Mouse (Mus musculus): Measurements from ENCODE around the gene Adam1b. TPM values are rescaled to one million over a fixed set of nuclear protein-coding genes. Genes with fewer than 3 reads are reported as not detected.

Gene Adam1b
- total and polyA plus RNA-seq, 2 experiments from 2014 or later, result 0.14 TPM; not detected in 1

- Histone ChIP-seq H3K4me1 (ENCODE audit: control insufficient read depth, insufficient read depth) (no peaks in the 10 kb centered on the region), H3K4me2 (ENCODE audit: low read depth, low read length) (no peak overlapping the region), H3K9ac (replicated peaks; ENCODE audit: low read depth, low read length) (no peak overlapping the region), H3K4me3 (ENCODE audit: low read depth, low read length) (no peak overlapping the region), H3K27ac (ENCODE audit: low read depth) (no peak overlapping the region), H3K36me3 (replicated peaks; ENCODE audit: control insufficient read depth, insufficient read depth, low read length) (no peaks in the 10 kb centered on the region), H3K9me3 (replicated peaks; ENCODE audit: control insufficient read depth, low read length) (no peaks in the 10 kb centered on the region), H3K27me3 (ENCODE audit: control insufficient read depth, insufficient read depth, low read length) (no peaks in the 10 kb centered on the region)
- TF ChIP-seq CTCF (IDR thresholded peaks at IDR 0.05; ENCODE audit: low read depth) (no peak), EP300 (IDR thresholded peaks at IDR 0.05; ENCODE audit: low read depth) (no peak)
- 53% methylated on average over 7 of the region's 7 CpGs for whole genome bisulfite sequencing
- DNase-seq (ENCODE audit: low spot score) (no peak), ATAC-seq (ENCODE audit: insufficient read depth, low read depth) (no peak)
Measured at GRCm38 (mm10) chr5:121500719-121501118, 2.5 kb downstream of the Adam1b start.

GRCm38 (mm10) chr5:121493305-121493704 lies 9.9 kb downstream of the Adam1b start:
- no peak for ATAC-seq (ENCODE audit: insufficient read depth, low read depth)
- Histone ChIP-seq H3K9me3 (replicated peaks; ENCODE audit: control insufficient read depth, low read length) (no peaks in the 10 kb centered on the region), H3K27ac (ENCODE audit: low read depth) (no peak overlapping the region), H3K4me1 (ENCODE audit: control insufficient read depth, insufficient read depth) (no peaks in the 10 kb centered on the region), H3K4me3 (ENCODE audit: low read depth, low read length) (no peak overlapping the region), H3K9ac (replicated peaks; ENCODE audit: low read depth, low read length) (no peak overlapping the region), H3K36me3 (replicated peaks; ENCODE audit: control insufficient read depth, insufficient read depth, low read length) (no peaks in the 10 kb centered on the region), H3K4me2 (ENCODE audit: low read depth, low read length) (no peak overlapping the region), H3K27me3 (ENCODE audit: control insufficient read depth, insufficient read depth, low read length) (no peaks in the 10 kb centered on the region)
- no peak for DNase-seq (ENCODE audit: low spot score)
- 60% methylated on average over 8 of the region's 8 CpGs for WGBS
- TF ChIP-seq EP300 (IDR thresholded peaks at IDR 0.05; ENCODE audit: low read depth), result no peak
- no peak for TF ChIP-seq CTCF (IDR thresholded peaks at IDR 0.05; ENCODE audit: low read depth)

GRCm38 (mm10) chr5:121484801-121485200 lies 18.4 kb downstream of the Adam1b start:
- Histone ChIP-seq H3K27me3 (ENCODE audit: control insufficient read depth, insufficient read depth, low read length) (no peaks in the 10 kb centered on the region), H3K4me1 (ENCODE audit: control insufficient read depth, insufficient read depth) (no peaks in the 10 kb centered on the region), H3K36me3 (replicated peaks; ENCODE audit: control insufficient read depth, insufficient read depth, low read length) (no peaks in the 10 kb centered on the region), H3K9me3 (replicated peaks; ENCODE audit: control insufficient read depth, low read length) (no peaks in the 10 kb centered on the region), H3K9ac (replicated peaks; ENCODE audit: low read depth, low read length) (no peak overlapping the region), H3K4me3 (ENCODE audit: low read depth, low read length) (no peak overlapping the region), H3K4me2 (ENCODE audit: low read depth, low read length) (no peak overlapping the region), H3K27ac (ENCODE audit: low read depth) (no peak overlapping the region)
- TF ChIP-seq EP300 (IDR thresholded peaks at IDR 0.05; ENCODE audit: low read depth) (no peak), CTCF (IDR thresholded peaks at IDR 0.05; ENCODE audit: low read depth) (no peak)
- ATAC-seq (ENCODE audit: insufficient read depth, low read depth), result no peak
- WGBS, result 75% methylated on average over 5 of the region's 5 CpGs
- DNase-seq (ENCODE audit: low spot score), result no peak

GRCm38 (mm10) chr5:121477680-121478079 lies 25.6 kb downstream of the Adam1b start:
- peak; percentile 69 for DNase-seq (ENCODE audit: low spot score)
- WGBS, result 32% methylated on average over 3 of the region's 3 CpGs
- ATAC-seq (ENCODE audit: insufficient read depth, low read depth), result no peak

GRCm38 (mm10) chr5:121476040-121476439 lies 27.2 kb downstream of the Adam1b start:
- Histone ChIP-seq H3K4me2 (ENCODE audit: low read depth, low read length) (no peak overlapping the region), H3K4me1 (ENCODE audit: control insufficient read depth, insufficient read depth) (no peaks in the 10 kb centered on the region), H3K27ac (ENCODE audit: low read depth) (no peak overlapping the region), H3K36me3 (replicated peaks; ENCODE audit: control insufficient read depth, insufficient read depth, low read length) (no peaks in the 10 kb centered on the region), H3K4me3 (ENCODE audit: low read depth, low read length) (no peak overlapping the region), H3K27me3 (ENCODE audit: control insufficient read depth, insufficient read depth, low read length) (no peaks in the 10 kb centered on the region), H3K9me3 (replicated peaks; ENCODE audit: control insufficient read depth, low read length) (no peaks in the 10 kb centered on the region), H3K9ac (replicated peaks; ENCODE audit: low read depth, low read length) (no peak overlapping the region)
- ATAC-seq (ENCODE audit: insufficient read depth, low read depth) (no peak), DNase-seq (ENCODE audit: low spot score) (no peak)
- 68% methylated on average over 1 of the region's 1 CpGs for WGBS
- no peak for TF ChIP-seq CTCF (IDR thresholded peaks at IDR 0.05; ENCODE audit: low read depth)
- no peak for TF ChIP-seq EP300 (IDR thresholded peaks at IDR 0.05; ENCODE audit: low read depth)

More at GRCm38 (mm10) chr5:121477680-121478079, 25.6 kb downstream of the Adam1b start:
- TF ChIP-seq EP300 (IDR thresholded peaks at IDR 0.05; ENCODE audit: low read depth) (no peak), CTCF (IDR thresholded peaks at IDR 0.05; ENCODE audit: low read depth) (peak; percentile 86)
- Histone ChIP-seq H3K27ac (ENCODE audit: low read depth) (no peak overlapping the region), H3K4me3 (ENCODE audit: low read depth, low read length) (no peak overlapping the region), H3K9ac (replicated peaks; ENCODE audit: low read depth, low read length) (no peak overlapping the region), H3K27me3 (ENCODE audit: control insufficient read depth, insufficient read depth, low read length) (no peaks in the 10 kb centered on the region), H3K9me3 (replicated peaks; ENCODE audit: control insufficient read depth, low read length) (no peaks in the 10 kb centered on the region), H3K36me3 (replicated peaks; ENCODE audit: control insufficient read depth, insufficient read depth, low read length) (no peaks in the 10 kb centered on the region), H3K4me1 (ENCODE audit: control insufficient read depth, insufficient read depth) (no peaks in the 10 kb centered on the region), H3K4me2 (ENCODE audit: low read depth, low read length) (no peak overlapping the region)

DNA sequence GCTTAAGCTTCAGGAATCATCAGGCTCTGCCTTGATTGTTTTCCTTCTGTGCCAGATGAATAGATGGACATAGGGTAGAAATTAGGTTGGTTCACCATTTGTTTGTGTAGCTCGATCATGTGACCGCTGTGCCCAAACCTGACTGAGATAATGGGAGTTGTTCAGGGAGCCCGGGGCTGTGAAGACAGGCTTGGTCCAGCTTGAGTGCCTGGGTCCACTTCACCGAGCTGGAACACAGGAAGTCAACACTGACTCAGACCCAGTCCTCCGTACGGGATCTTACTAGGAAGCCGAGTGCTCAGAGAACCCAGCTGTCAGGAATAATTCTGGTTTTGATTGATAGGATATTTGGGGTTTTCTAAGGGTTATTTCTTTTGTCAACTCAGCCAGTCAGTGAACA lies 28.6 kb downstream of the Adam1b start:
- Histone ChIP-seq H3K27ac (ENCODE audit: low read depth) (no peak overlapping the region), H3K27me3 (ENCODE audit: control insufficient read depth, insufficient read depth, low read length) (no peaks in the 10 kb centered on the region), H3K9me3 (replicated peaks; ENCODE audit: control insufficient read depth, low read length) (no peaks in the 10 kb centered on the region), H3K4me3 (ENCODE audit: low read depth, low read length) (no peak overlapping the region), H3K9ac (replicated peaks; ENCODE audit: low read depth, low read length) (no peak overlapping the region), H3K36me3 (replicated peaks; ENCODE audit: control insufficient read depth, insufficient read depth, low read length) (no peaks in the 10 kb centered on the region), H3K4me1 (ENCODE audit: control insufficient read depth, insufficient read depth) (no peaks in the 10 kb centered on the region), H3K4me2 (ENCODE audit: low read depth, low read length) (no peak overlapping the region)
- no peak for ATAC-seq (ENCODE audit: insufficient read depth, low read depth)
- DNase-seq (ENCODE audit: low spot score), result no peak
- no peak for TF ChIP-seq EP300 (IDR thresholded peaks at IDR 0.05; ENCODE audit: low read depth)
- TF ChIP-seq CTCF (IDR thresholded peaks at IDR 0.05; ENCODE audit: low read depth), result no peak
- WGBS, result 64% methylated on average over 7 of the region's 7 CpGs
